Mouse (Mus musculus) left cerebral cortex, postnatal 25 days (tissue): ENCODE results near the gene Tmod2. TPM values are rescaled to one million over a fixed set of nuclear protein-coding genes. Genes with fewer than 3 reads are reported as not detected.
"Not testable (repeated sequence)": the region's sequence is repeated elsewhere in the genome, so short reads cannot be mapped to it uniquely, and the experiment has no call there.

Source experiments
- DNase-seq, 2 experiments: peaks; one replicate each; pipeline ENCODE4 v3.0.0; 2022; ENCODE audit warnings: low spot score in 2 of 2, mixed read lengths in 1 of 2
- intact Hi-C: fragments of 180-260 bp; cut with DNase I; formaldehyde crosslinking; loops from one replicate; pipeline ENCODE4 v1.15.1; 2025
- total RNA-seq, 2 experiments: library from RNA; stranded (reverse); gene quantifications; 2 replicates each; pipeline ENCODE4 v1.2.3; 2021

Gene Tmod2
- total RNA-seq, 2 experiments from 2014 or later, result 376 to 383 TPM

DNA sequence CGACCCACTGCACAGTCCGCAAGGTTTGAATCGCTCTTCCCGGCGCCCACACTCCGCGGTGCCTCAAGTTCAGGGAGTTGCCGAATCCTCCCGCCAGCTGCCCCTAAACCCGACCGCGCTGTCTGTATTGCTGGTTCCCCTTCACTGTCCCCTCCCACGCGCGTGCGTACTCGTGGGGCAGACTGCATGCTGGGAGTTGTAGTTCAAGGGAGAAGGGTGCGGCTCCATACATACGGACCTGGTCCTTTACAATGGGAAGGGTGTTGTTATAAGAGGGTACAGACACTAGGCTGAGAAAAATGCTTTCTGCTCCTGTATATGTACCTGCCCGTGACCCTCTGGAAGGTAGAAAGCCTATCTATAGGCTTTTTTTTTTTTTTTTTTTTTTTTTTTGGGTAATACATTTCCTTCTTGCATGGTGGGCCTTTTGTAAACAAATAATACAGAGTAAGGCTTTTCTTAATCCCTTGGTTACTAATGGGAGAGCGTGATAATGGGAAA is 51.6 kb downstream of the Tmod2 start, which contains the start of gene Tmod3:
Gene Tmod3 (minus strand): TSS at position 146 of the 501 bp plus-strand sequence.
- peak; percentile 92 to 97 for DNase-seq
- intact Hi-C loops, result no loop called here

DNA sequence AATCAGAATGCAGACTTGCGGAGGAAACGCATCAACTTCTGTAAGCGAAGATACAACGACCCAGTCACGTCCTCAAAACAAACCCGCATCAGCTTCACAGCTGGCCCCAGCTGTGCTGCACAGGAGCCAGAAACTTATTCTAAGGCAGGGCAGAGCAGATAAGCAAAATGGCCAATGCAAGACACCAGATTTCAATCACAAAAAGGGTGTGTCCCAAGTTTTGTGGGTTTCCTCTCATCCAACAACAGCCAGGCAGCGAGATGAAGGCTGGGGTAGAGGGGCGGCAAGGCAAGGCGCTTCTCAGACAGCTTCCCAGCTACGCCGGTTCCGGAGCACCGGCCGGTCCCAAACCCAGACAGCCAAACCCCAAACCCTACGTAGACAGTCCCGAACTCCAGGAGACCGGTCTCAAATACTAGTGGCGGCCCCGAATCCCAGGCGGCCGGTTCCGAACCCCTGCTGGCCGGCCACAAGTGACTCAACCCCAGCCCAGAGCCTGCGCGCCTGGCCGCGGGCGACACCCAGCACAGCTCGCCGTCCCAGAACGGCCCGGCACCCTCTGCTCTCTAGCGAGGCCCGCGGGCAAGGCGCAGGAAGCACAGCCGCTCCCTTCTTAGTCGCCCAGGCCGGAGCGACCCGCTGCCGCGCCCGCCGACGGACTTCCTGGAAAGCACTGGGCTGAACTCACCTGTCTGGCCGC is 52.2 kb downstream of the Tmod2 start:
- DNase-seq, result peak; percentile 11 to 24
- intact Hi-C loops, result no loop called here

DNA sequence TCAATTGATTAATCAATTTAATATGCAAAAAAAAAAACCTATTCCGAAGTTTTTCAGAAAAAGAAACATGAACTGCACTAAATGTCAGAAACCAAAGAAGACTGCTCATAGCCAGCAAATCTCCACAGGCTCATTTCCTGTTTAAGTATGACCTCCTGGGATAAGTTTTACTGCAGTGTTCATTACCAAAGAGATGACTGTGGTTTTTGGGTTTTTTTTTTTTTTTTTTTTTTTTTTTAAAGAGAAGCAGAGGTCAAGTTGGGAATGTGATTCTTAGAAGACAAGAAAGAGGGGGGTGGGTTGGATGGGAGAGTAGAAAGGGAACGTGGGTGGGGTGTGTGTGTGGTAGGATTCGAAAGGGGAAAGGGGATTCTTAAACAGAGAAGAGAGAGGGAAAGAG is 52.8 kb downstream of the Tmod2 start:
- intact Hi-C loops, result no loop called here
- DNase-seq, result no peak

DNA sequence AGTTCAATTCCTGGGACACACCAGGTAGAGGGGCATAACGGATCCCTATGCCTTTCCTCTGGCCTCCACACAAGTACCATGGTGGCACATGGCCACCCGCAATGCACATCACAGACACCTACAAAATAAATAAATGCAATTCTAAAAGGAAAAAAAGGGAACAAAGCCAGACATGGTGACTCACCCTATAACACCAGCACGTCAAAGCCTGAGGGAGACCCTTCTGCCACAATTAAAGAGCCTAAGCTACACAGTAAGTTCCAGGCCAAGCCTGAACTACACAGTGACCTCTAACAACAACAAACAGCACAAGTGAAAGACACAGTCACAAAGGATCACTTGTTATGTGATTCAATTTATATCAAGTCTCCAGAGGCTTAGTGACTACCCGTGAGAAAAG is 57.4 kb downstream of the Tmod2 start:
- no peak for DNase-seq
- intact Hi-C loops, result no loop called here

DNA sequence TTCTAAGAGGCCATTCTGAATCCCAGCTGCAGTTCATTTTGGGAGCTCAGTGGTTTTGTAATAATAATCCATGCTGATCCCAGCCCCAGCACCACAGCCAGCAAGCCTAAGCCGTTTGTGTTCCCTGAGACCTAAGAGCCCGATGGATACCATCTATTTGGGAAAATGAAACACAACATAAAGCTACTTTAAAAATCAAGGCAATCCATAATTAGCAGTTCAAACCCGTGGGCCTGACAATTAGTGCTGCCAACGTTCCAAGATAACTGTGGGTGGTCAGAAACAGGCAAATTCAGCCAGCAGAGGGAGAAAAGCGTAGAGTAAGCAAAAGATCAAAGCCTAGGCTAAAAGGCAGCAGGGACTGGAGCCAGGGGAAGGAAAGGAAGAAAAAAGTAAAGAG is 59.8 kb downstream of the Tmod2 start:
- intact Hi-C loops, result no loop called here
- peak in 1 of 2 experiments; percentile 37 for DNase-seq

DNA sequence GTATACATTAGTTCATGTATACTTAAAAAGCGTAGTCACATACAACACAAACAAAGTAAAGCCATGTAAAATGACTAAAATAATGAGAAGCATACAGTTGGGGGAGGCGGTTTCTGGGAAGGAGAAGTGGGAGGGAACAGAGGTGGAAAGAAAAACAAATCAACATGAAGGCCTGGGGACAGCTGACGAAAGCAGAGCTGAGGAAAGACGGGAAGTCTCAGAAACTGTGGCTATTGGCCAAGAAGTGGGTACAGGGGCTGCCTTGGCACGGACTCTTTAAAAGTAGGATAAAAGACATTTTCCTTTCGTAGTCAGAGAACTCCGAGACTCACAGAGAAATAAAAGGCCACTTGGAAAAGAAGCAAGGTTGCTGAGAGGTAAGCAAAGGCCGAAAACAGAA is 62.1 kb downstream of the Tmod2 start:
- no peak for DNase-seq
- intact Hi-C loops, result no loop called here

DNA sequence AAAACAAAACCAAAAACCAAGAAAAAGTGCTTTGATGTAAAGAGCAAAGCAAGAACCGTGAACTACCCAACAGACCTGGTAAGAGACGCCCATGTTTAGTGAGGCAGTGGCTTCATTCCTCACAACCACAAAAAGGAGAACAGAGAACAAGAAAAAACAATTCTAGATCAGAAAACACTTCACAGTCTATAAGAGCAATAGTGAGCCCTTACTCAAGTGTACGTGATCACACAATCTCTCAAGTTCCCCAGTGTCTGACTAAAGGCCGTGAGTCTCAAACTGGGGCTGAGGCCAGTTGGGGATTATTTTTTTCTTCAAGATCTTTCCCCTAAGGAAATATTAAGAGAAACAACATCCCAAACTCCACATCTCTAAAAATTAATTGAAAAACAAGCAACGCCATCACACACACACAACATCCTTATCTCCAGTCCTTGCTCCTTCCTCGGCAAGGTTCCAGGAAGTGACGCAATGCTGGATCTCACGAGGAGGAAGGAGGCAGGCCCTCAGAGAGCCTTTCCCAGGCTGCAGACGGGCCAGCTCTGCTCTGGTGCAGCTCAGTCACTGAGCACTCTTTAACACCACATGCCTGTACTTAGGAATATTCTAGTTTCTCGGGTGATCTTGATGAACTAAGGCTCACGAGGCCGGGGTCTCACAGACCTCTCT is 64.1 kb downstream of the Tmod2 start:
- intact Hi-C loops, result no loop called here
- no peak for DNase-seq

DNA sequence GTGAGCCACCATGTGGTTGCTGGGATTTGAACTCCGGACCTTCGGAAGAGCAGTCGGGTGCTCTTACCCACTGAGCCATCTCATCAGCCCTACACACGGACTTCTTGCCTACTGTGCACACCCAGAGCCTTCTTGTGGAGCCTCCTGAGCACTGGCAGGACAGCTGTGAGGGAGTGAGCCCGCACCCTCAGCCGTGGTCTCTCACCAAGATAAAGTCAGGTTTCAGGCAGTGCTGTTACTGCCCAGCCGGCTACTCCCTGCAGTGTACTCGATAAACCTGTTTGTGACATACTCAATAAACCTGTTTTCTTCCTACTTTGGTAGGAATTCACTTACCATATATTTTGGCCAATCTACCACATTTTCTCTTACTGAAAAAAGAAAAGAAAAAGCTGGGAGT is 65.6 kb downstream of the Tmod2 start:
- intact Hi-C loops, result no loop called here
- DNase-seq, result no peak

DNA sequence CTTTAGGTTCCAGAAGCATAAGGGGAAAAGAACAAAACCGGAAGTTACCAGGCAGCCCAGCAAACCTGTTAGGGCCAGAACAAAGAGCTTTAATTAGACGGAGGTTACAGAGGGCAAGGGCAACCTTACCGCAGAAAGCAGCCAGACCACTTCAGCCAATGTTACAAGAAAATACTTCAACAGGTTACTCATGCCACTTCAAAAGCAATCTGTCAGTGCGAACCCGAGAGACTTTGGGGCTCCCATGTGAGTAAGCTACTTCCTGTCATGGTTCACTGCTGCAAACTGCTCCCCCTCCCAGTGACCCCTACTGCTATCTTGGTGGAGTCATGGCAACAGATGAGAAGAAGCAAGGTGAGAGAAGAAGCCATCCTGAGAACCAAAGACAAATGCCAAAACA is 69.6 kb downstream of the Tmod2 start:
- DNase-seq, result no peak
- intact Hi-C loops, result no loop called here

DNA sequence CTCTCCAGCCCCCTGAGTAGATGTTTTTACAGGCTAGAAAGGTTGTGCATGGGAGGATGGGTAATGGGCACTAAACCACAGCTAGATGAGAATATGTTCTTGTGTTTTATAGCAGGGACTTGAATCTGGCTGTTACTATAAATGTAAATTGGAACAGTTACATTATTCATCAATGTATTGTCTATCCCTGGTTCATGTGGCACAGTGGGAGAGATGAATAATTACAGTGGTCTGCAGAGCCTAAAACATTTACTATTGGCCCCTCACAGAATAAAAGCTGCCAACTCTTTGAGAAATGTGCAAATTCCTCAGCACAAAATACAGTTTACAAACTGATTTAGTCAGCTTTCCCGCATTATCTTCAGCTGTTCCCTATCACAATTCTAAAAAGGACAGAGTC is 74.7 kb downstream of the Tmod2 start:
- intact Hi-C loops, result no loop called here
- DNase-seq, result no peak

DNA sequence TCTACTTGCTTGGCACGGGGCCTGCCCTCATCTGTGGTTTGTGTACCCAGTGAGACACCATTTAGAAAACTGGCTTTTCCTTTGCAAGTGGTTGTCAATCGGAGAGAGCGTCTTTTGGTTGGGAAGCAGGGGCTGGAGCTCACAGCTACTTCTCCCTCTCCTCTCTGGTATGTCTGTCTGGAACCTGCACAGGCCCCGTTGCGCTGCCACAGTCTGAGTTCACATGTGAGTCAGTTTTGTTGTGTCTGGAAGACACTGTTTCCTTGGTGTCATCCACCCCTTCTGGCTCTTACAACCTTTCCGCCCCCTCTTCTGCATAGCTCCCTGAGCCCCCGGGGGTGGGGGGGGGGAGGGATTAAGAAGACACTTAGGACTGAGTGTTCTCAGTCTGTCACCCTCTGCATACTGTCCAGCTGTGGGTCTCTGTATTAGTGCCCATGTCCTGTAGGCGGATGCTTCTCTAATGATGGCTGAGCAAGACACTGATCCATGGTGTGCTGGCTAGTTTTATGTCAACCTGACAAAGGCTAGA is 76.6 kb downstream of the Tmod2 start:
- DNase-seq, result no peak
- intact Hi-C loops, result no loop called here

DNA sequence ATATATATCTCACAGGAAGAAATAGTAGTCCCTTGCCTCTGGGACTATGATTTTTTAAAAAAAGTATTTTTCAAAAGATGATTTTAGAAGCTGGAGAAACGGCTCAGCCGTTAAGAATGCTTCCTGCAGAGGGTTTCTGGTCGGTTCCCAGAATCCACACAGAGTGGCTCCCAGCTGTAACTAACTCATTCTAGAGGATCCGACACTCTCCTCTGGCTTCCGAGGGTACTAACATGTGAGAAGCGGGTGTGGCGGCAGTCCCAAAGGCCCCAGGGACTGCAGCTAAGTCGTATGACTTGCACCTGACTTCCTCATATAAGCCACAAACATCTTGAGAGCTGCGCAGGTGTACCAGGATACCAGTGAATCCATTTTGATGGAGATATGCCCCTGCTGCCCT is 78.1 kb downstream of the Tmod2 start:
- intact Hi-C loops, DNase-seq: not testable (repeated sequence)

DNA sequence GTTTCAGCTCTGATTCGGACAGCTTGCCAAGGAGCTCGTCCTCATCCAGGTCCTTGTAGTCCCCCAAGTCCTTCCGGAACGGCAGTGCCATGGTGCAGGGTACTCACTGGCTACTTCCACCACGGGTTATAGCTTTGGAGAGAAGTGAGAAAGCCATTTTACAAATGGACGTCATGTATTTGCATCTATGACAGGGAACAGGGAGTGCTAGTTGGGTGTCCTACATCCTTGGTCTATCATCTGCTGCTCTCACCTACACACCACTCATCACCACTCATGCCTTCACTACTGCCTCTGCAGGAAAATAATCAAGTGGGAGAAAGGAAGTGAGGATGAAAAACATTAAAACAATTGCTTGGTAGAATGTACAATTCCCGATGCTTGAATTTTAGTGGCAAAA is 78.7 kb downstream of the Tmod2 start:
- peak in 1 of 2 experiments; percentile 53 for DNase-seq
- intact Hi-C loops, result no loop called here

DNA sequence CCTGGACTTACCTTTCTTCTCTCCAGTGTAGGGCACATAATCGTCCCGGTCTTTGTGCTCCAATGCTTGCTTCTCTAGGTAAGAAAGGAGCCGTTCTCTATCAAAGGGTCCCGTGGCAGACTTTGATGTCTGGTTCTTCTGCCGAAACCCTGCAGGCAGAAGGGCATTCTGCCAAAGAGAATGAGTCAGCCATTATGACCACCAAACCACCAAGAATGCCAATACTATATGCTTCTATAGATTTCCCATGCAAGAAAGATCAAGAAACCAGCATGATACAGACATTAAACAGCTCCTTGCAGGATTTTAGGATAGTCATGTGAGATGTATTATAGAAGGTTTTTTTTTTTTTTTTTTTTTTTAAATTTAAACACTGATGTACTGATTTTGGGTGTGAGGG is 81.8 kb downstream of the Tmod2 start:
- DNase-seq, result no peak

DNA sequence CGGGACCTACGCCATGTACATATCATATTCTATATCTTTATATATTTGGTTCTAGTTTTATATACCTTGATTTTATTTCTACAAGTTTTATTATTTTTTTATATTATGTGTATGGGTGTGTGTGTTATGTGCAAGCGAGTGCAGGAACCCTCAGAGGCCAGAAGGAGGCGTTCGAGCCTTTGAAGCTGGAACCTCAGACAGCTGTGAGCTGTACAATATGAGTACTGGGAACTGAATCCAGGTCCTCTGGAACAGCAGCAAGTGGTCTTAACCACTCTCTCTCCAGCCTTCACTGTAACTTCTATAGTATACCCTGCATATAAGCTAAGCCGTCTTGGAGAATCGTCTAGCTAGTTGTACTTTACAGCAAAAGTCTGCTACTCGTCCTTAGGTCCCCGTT is 83.0 kb downstream of the Tmod2 start:
- intact Hi-C loops, result no loop called here
- no peak for DNase-seq

More for the DNA sequence above, 81.8 kb downstream of the Tmod2 start:
- intact Hi-C loops, result no loop called here

DNA sequence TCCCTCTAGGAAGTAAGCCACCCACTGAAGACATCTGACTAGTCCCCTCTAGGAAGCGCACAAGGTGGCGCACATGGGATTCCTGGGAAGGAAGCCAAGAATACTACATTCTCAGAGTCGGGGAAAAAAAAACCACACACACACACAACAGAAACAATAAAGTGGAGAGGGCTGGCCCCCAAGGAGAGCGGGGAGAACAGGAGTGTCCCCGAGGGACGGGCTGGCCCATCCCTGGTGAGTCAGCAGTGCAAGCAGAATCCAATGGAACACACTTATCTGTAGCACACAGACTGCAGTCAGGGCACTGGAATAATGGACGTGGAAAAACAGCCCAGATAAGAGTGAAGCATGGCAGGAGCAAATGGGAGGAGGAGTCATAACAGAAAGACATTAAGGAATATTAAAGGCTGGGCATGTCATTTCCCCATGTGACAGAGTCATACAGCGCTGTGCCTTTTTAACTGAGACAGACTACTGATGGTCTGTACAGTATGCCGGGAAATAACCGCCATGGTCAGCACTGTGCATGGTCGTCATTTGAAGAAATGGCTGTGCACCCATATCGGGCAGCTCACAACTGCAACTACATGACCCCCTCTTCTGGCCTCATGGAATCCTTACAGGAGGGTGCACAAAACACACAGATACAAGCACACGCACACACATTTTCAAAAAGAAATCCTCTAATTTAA is 83.6 kb downstream of the Tmod2 start:
- intact Hi-C loops, result no loop called here
- DNase-seq, result no peak

DNA sequence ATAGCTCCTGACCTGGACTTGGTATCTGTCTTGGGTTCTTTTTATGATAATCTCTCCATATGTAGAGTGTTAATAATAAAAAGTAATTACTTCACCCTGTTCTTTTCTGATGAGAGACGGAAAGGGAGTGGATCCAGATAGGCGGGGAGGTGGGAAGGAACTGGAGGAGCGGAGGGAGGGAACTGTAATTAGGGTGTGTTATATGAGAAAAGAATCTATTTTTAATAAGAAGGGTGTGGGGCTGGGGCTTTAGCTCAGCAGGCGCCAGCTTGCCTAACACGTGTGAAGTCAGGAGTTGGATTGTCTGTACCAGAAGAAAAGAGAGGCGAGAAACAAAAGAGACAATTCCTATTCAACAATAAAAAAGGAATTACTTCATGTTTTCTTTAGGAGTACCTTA is 87.5 kb downstream of the Tmod2 start:
- intact Hi-C loops, result loop anchor here (5.0 kb wide), 1 partner anchor 59 kb away; no protein-coding TSS in a partner anchor
- peak in 1 of 2 experiments; percentile 39 for DNase-seq

DNA sequence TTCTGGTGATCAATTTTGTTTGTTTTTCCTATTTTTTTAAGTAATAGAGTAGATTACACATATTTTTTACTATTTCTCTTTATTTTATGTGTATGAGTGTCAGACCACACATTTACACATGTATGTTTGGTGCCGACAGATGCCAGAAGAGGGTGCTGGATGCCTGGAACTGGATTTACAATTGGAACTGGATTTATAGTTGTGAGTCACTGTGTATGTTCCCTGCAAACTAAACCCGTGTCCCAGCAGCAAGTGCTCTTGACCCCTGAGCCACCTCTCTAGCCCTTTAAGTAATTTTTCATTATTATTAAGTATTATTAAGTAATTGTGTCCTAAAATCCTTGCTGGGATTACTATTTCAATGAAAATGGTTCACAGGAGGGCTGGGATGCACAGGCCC is 88.9 kb downstream of the Tmod2 start:
- intact Hi-C loops, result loop anchor here (5.0 kb wide), 1 partner anchor 60 kb away; no protein-coding TSS in a partner anchor
- no peak for DNase-seq

DNA sequence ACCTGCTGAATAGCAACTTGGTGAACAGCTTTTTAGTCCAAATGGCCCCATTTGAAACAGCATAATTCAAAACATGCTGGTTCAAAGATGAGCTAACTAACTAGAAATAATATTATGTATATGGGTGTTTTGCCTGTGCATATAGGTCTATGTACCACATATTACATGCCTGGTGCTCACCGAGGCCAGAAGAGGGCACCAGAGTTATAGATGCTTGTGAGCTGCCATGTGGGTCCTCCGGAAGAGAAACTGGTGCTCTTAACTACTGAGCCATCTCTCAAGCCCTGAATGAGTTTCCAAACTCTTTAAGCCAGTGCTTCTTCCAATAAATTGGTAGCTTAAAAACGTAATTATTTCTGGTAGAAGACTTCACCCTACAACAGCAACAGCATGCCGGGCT is 89.3 kb downstream of the Tmod2 start:
- intact Hi-C loops, result loop anchor here (5.0 kb wide), 1 partner anchor 61 kb away; no protein-coding TSS in a partner anchor
- peak; percentile 11 to 37 for DNase-seq

DNA sequence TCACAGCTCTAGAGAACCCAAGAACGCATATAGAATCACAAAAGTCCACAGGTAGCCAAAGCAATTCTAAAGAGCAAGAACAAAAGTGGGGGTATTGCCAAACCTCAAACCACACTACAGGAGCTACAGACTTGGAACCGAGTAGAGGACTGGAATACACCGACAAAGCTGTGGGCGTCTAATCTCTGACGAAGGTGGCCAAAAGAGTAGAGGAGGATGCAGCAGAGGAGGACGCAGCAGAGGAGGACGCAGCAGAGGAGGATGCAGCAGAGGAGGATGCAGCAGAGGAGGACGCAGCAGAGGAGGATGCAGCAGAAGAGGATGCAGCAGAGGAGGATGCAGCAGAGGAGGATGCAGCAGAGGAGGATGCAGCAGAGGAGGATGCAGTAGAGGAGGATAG is 90.2 kb downstream of the Tmod2 start:
- intact Hi-C loops, result loop anchor here (5.0 kb wide), 1 partner anchor 61 kb away; no protein-coding TSS in a partner anchor

More for the DNA sequence above, 90.2 kb downstream of the Tmod2 start:
- DNase-seq, result no peak
